Mouse (Mus musculus): ENCODE results near the gene Paqr5. TPM values are rescaled to one million over a fixed set of nuclear protein-coding genes. Genes with fewer than 3 reads are reported as not detected.

Paqr5 gene
- polyA plus RNA-seq (2012; rRNA removed) = 3.3 and 21.8 TPM in 2 replicates

GRCm38 (mm10) chr9:62026600-62026999, at the start of gene Paqr5:
Gene Paqr5, minus strand, starts transcription at chr9:62026856.
- Histone ChIP-seq H3K36me3 (ENCODE audit: control insufficient read depth, insufficient read depth, low read length) (no peaks in the 10 kb centered on the region), H3K27ac (ENCODE audit: insufficient read depth, low read depth, low read length) (no peak within 1 kb of the TSS), H3K4me1 (ENCODE audit: control insufficient read depth, insufficient read depth, insufficient read length, low read length) (peaks cover 15% of the 10 kb centered on the region), H3K4me3 (ENCODE audit: low read depth, low read length) (peak within 1 kb of the TSS; percentile 65), H3K27me3 (ENCODE audit: control insufficient read depth, insufficient read depth, low read length) (no peaks in the 10 kb centered on the region)
- TF ChIP-seq POLR2A (IDR thresholded peaks at IDR 0.05; ENCODE audit: low read depth, low read length) (no peak; the same call in 1 of the 2 replicates), CTCF (IDR thresholded peaks at IDR 0.05; ENCODE audit: extremely low read depth, insufficient read length, insufficient replicate concordance, low read depth, low read length) (no peak)
- WGBS = under 1% methylated on average over 32 of the region's 32 CpGs

DNA sequence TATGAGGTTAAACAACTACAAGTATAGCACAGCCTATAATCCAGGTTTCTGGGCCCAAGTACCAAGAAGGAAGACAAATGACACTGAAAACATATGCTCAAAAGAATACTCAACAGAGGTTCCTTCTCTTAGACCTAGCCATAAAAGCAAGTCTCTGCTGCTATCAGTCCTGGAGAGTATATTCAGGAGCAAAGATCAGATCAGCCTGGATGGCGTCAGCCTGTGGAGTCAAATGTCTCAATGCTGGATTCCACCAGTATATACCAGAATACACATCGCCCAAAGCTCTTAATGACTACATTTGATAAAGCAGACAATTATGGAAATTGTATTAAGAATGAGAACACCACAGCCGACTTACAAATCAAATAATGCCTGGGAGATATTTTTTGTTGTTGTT, 35.6 kb upstream of the Paqr5 start:
- H3K27ac ChIP-seq (ENCODE audit: insufficient read depth, low read depth, low read length) = no peak overlapping the region
- 74% methylated on average over 3 of the region's 3 CpGs for WGBS
- H3K4me3 ChIP-seq (ENCODE audit: low read depth, low read length) = no peak overlapping the region
- TF ChIP-seq CTCF (IDR thresholded peaks at IDR 0.05; ENCODE audit: extremely low read depth, insufficient read length, insufficient replicate concordance, low read depth, low read length) = no peak
- TF ChIP-seq POLR2A (IDR thresholded peaks at IDR 0.05; ENCODE audit: low read depth, low read length) = no peak
- H3K36me3 ChIP-seq (ENCODE audit: control insufficient read depth, insufficient read depth, low read length) = 0 out of 2 replicates have a peak, but pooled peaks cover 2% of the 10 kb centered on the region
- peaks cover 3% of the 10 kb centered on the region; the same call in 1 of the 2 replicates for H3K4me1 ChIP-seq (ENCODE audit: control insufficient read depth, insufficient read depth, insufficient read length, low read length)
- H3K27me3 ChIP-seq (ENCODE audit: control insufficient read depth, insufficient read depth, low read length) = no peaks in the 10 kb centered on the region

DNA sequence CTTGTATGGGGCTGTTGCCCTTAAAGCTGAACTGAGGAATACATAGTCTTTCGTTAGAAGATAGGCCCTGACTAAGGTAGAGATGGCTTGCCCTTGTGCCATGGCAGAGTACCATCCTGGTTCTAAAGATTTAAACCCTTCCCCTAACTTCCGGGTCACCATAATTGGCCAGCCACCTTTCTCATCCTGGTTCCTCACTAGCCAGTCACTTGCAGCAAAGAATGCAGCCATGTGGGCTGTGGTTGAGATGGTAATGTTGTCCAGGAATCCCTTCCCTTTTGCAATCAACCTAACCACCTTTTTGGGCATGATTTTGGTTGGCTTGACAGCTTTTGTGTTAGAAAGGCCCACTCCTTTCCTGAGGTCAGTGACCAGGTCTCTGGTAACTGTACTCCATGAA, 33.8 kb upstream of the Paqr5 start:
- 97% methylated on average over 2 of the region's 2 CpGs for WGBS
- peaks cover 3% of the 10 kb centered on the region; the same call in 1 of the 2 replicates for H3K4me1 ChIP-seq (ENCODE audit: control insufficient read depth, insufficient read depth, insufficient read length, low read length)
- no peak for TF ChIP-seq CTCF (IDR thresholded peaks at IDR 0.05; ENCODE audit: extremely low read depth, insufficient read length, insufficient replicate concordance, low read depth, low read length)
- TF ChIP-seq POLR2A (IDR thresholded peaks at IDR 0.05; ENCODE audit: low read depth, low read length) = no peak
- H3K27me3 ChIP-seq (ENCODE audit: control insufficient read depth, insufficient read depth, low read length) = no peaks in the 10 kb centered on the region
- no peak overlapping the region for H3K27ac ChIP-seq (ENCODE audit: insufficient read depth, low read depth, low read length)
- H3K36me3 ChIP-seq (ENCODE audit: control insufficient read depth, insufficient read depth, low read length) = 0 out of 2 replicates have a peak, but pooled peaks cover 2% of the 10 kb centered on the region
- H3K4me3 ChIP-seq (ENCODE audit: low read depth, low read length) = no peak overlapping the region

DNA sequence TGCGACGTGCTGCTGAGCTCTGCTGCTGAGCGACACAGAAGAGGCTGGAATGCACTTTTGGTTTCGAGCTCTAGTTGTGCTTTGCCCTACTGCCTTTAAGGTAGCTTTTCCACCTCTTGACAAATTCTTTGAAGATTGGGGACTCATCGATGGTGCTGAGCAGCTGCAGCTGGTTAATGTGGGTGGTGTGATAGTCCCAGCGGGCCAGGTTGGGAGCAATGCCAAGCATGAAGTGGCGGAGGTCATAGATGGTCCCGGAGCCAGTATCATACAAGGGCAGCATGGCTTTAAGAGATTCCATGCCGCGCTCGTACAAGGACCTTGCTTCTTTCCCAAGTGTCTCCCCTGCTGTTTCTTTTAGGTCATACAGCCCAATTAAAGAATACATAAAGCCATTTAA, 33.3 kb upstream of the Paqr5 start:
- H3K36me3 ChIP-seq (ENCODE audit: control insufficient read depth, insufficient read depth, low read length) = 0 out of 2 replicates have a peak, but pooled peaks cover 2% of the 10 kb centered on the region
- WGBS = 86% methylated on average over 11 of the region's 11 CpGs
- H3K4me1 ChIP-seq (ENCODE audit: control insufficient read depth, insufficient read depth, insufficient read length, low read length) = peaks cover 3% of the 10 kb centered on the region; the same call in 1 of the 2 replicates
- H3K27ac ChIP-seq (ENCODE audit: insufficient read depth, low read depth, low read length) = no peak overlapping the region
- H3K4me3 ChIP-seq (ENCODE audit: low read depth, low read length) = no peak overlapping the region
- no peaks in the 10 kb centered on the region for H3K27me3 ChIP-seq (ENCODE audit: control insufficient read depth, insufficient read depth, low read length)
- TF ChIP-seq POLR2A (IDR thresholded peaks at IDR 0.05; ENCODE audit: low read depth, low read length) (no peak), CTCF (IDR thresholded peaks at IDR 0.05; ENCODE audit: extremely low read depth, insufficient read length, insufficient replicate concordance, low read depth, low read length) (no peak)

DNA sequence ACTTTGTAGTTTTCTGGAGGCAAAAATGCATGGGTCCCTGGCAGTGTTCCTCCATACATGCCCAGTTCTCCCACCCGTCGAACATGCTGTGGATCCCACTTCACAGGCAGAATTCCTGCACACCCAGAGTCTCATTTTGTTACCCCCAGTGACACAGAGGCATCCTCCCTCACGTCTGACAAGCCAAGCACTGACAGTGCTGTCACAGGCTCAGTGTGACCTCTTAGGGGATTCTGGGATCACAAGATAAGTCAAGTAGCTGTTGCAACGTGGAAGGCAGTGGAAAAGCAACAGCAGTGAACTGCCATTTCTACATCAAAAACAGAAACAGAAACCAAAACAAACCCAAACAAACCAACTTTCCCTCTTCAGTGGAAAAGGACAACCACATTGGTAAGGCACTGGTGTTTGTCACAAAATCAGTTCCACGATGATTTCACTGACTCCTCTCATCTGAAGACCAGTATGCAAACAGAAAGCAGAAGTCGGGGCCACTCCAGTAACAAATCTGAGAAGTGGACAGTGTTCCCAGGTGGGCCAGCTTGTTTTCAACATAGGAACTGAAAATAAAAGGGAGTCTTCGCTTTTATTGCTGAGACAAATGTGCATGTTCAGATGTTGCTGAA, 31.3 kb upstream of the Paqr5 start:
- WGBS = 65% methylated on average over 7 of the region's 7 CpGs
- Histone ChIP-seq H3K27me3 (ENCODE audit: control insufficient read depth, insufficient read depth, low read length) (no peaks in the 10 kb centered on the region), H3K36me3 (ENCODE audit: control insufficient read depth, insufficient read depth, low read length) (0 out of 2 replicates have a peak, but pooled peaks cover 2% of the 10 kb centered on the region), H3K4me3 (ENCODE audit: low read depth, low read length) (no peak overlapping the region), H3K27ac (ENCODE audit: insufficient read depth, low read depth, low read length) (no peak overlapping the region), H3K4me1 (ENCODE audit: control insufficient read depth, insufficient read depth, insufficient read length, low read length) (peaks cover 3% of the 10 kb centered on the region; the same call in 1 of the 2 replicates)
- no peak for TF ChIP-seq CTCF (IDR thresholded peaks at IDR 0.05; ENCODE audit: extremely low read depth, insufficient read length, insufficient replicate concordance, low read depth, low read length)

GRCm38 (mm10) chr9:62056206-62056605, 29.6 kb upstream of the Paqr5 start:
- Histone ChIP-seq H3K27me3 (ENCODE audit: control insufficient read depth, insufficient read depth, low read length) (no peaks in the 10 kb centered on the region), H3K4me1 (ENCODE audit: control insufficient read depth, insufficient read depth, insufficient read length, low read length) (peaks cover 3% of the 10 kb centered on the region; the same call in 1 of the 2 replicates), H3K4me3 (ENCODE audit: low read depth, low read length) (no peak overlapping the region), H3K36me3 (ENCODE audit: control insufficient read depth, insufficient read depth, low read length) (0 out of 2 replicates have a peak, but pooled peaks cover 1% of the 10 kb centered on the region), H3K27ac (ENCODE audit: insufficient read depth, low read depth, low read length) (no peak overlapping the region)
- TF ChIP-seq POLR2A (IDR thresholded peaks at IDR 0.05; ENCODE audit: low read depth, low read length) (no peak), CTCF (IDR thresholded peaks at IDR 0.05; ENCODE audit: extremely low read depth, insufficient read length, insufficient replicate concordance, low read depth, low read length) (no peak)
- WGBS = 88% methylated on average over 2 of the region's 2 CpGs

DNA sequence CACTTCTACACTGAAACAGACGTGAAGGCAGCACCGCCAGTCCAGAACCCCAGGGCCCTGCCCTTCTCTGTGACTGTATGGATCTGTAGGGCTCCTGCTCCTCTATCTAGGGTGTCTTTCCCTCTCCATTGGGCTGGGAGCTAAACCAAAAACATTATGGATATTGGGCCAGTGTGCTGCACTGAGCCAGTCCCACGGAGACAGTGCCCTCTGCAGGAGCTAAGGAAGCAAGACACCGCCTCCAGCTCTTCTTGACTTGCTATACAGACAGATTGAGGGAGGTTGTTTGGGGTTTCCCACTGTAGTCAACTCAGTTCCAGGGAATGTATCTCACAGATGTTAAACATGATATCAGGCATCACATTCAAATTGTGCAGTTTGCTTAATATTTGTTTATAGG, 24.1 kb upstream of the Paqr5 start:
- Histone ChIP-seq H3K4me3 (ENCODE audit: low read depth, low read length) (no peak overlapping the region), H3K27ac (ENCODE audit: insufficient read depth, low read depth, low read length) (no peak overlapping the region), H3K36me3 (ENCODE audit: control insufficient read depth, insufficient read depth, low read length) (no peaks in the 10 kb centered on the region), H3K4me1 (ENCODE audit: control insufficient read depth, insufficient read depth, insufficient read length, low read length) (no peaks in the 10 kb centered on the region), H3K27me3 (ENCODE audit: control insufficient read depth, insufficient read depth, low read length) (no peaks in the 10 kb centered on the region)
- TF ChIP-seq CTCF (IDR thresholded peaks at IDR 0.05; ENCODE audit: extremely low read depth, insufficient read length, insufficient replicate concordance, low read depth, low read length) = peak; percentile 49; the same call in 1 of the 2 replicates
- TF ChIP-seq POLR2A (IDR thresholded peaks at IDR 0.05; ENCODE audit: low read depth, low read length) = no peak
- 60% methylated on average over 4 of the region's 4 CpGs for WGBS
